Mouse (Mus musculus) E14TG2a.4 (cell line): ENCODE results near the gene Axl.
A peak's percentile ranks its signal among the peaks of the same experiment; 100 is the strongest.

ENCODE experiments used
- H3K27me3 ChIP-seq: 2 replicates; pipeline ENCODE4 v1.6.1; 2014; ENCODE audit warnings: low read length, control low read depth; ENCODE audit not compliant: insufficient read depth
- H3K36me3 ChIP-seq: 2 replicates; pipeline ENCODE4 v1.6.1; 2014; ENCODE audit warnings: low read length, control low read depth; ENCODE audit not compliant: insufficient read depth
- H3K4me1 ChIP-seq: replicated peaks from 2 replicates; pipeline ENCODE4 v1.6.1; 2014; ENCODE audit warnings: low read depth, low read length, control low read depth
- H3K4me3 ChIP-seq: replicated peaks from 2 replicates; pipeline ENCODE4 v1.5.1; 2014; ENCODE audit warnings: mild to moderate bottlenecking, low read length
- H3K9me3 ChIP-seq: 2 replicates; pipeline ENCODE4 v1.6.1; 2014; ENCODE audit warnings: low read length, control low read depth
- CTCF ChIP-seq: conservative IDR thresholded peaks from 2 replicates; pipeline ENCODE4 v1.5.1; 2014; ENCODE audit warnings: low read length
- NANOG ChIP-seq: IDR thresholded peaks from 2 replicates; pipeline ENCODE4 v1.6.1; 2014; ENCODE audit warnings: borderline replicate concordance, low read length, mixed read lengths
- POU5F1 ChIP-seq: IDR thresholded peaks from 2 replicates; pipeline ENCODE4 v1.6.1; 2014; ENCODE audit warnings: low read length, borderline replicate concordance

Axl gene

DNA sequence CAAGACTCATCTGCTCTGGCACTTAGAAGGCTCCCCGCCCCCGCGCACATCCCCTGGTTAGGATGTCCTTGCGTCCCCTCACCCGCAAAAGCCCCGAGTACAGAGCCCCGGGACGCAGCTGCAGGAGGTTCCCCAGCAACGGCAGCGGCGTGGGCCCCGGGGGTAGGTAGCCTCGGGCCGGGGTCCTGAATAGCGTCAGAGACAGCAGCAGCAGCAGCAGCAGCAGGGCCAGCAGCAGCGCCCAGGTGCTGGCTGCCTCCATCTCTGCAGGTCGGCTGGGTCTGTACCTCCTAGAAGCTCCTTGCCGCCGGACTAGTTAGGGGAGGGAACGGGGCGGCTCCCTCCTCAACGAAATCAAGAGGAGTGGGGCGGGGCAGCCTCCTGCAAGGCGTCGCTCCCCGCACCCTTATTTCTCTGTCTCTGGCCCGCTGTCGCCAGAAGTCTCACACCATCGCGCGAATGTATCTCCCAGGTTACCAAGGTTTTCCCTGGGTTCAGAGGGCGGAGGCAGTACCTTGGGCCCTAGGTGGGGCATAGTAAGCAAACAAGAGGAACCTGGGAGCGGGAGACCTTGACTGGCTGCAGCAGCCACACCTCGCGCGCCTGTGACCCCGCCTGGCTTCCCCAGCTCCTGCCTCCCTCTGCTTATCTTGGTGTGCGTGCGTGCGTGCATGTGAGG lies 27.9 kb upstream of the Axl start, which contains the start of gene Cyp2s1:
Gene Cyp2s1, minus strand, starts transcription at position 673 of the 679 bp plus-strand sequence.
- TF ChIP-seq CTCF, result no peak
- TF ChIP-seq POU5F1, result no peak
- no peak for TF ChIP-seq NANOG
- Histone ChIP-seq H3K4me3 (peak within 1 kb of the TSS; percentile 83), H3K27me3 (peaks cover 25% of the 10 kb centered on the region), H3K4me1 (peaks cover 76% of the 10 kb centered on the region), H3K36me3 (no peaks in the 10 kb centered on the region), H3K9me3 (no peaks in the 10 kb centered on the region)

DNA sequence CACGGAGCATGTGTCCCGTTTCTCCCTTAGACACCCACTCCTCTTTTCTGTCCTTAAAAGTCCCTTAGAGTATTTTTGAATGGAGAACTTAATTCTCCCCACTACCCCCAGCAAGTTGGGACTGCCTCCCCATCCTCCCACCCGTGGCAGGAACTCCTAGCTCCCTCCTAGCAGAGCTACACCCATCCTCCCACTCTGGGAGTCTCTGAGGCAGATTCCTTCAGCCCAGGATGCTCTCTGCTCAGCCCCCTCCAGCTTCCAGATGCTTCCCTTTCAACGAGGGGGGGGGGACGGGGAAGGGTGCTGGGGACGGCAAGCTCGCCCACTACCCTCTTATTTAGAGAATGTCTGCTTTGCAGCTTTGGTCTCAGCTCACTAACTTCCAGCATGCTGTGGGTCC lies 27.1 kb upstream of the Axl start:
- Histone ChIP-seq H3K4me1 (peaks cover 79% of the 10 kb centered on the region), H3K36me3 (no peaks in the 10 kb centered on the region), H3K4me3 (peak overlapping the region; percentile 83), H3K27me3 (peaks cover 21% of the 10 kb centered on the region), H3K9me3 (no peaks in the 10 kb centered on the region)
- no peak for TF ChIP-seq CTCF

DNA sequence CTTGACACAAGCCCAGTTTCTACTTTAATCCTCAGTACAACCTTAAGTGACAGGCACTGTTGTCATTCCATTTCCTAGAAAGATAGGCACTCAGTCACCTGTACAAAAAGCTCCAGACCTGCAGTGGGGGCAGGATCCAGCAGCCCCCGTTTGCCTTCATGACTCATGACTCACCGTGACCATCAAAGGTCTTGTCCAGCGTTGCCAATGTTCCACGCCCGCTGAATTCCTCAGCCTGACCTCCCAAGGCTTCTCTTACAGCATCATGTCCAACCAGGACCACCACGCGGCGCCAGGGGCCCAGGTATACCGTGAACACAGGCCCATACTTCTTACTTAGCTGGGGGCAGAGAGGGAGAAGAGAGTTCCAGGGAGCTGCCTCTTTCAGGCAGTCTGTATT lies 26.2 kb upstream of the Axl start:
- peaks cover 18% of the 10 kb centered on the region for H3K27me3 ChIP-seq
- H3K9me3 ChIP-seq, result no peaks in the 10 kb centered on the region
- peaks cover 79% of the 10 kb centered on the region for H3K4me1 ChIP-seq
- TF ChIP-seq CTCF (no peak), NANOG (no peak), POU5F1 (no peak)
- no peak overlapping the region for H3K4me3 ChIP-seq
- no peaks in the 10 kb centered on the region for H3K36me3 ChIP-seq

DNA sequence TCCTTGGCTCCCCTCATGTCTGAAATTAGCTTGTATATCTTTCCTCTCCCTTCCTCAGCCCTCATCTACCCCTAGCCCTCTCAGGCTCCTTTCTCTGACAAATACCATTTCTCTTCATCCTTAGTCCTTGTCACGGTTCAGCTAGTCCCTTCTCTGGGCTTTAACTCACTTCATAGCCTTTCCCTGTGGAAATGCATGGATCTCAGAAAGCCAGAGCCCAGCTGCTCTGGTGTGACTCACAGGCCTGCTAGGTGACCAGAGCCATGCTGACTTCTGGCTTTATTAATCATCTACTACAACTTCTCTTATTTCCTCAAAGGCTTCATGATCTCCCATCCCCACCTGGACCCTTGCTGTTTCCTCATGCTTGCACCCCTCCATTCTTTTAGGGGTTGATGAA lies 23.7 kb upstream of the Axl start:
- no peak overlapping the region for H3K4me3 ChIP-seq
- no peaks in the 10 kb centered on the region for H3K9me3 ChIP-seq
- H3K36me3 ChIP-seq, result peaks cover 21% of the 10 kb centered on the region
- peaks cover 18% of the 10 kb centered on the region for H3K27me3 ChIP-seq
- TF ChIP-seq POU5F1, result no peak
- no peak for TF ChIP-seq NANOG
- no peak for TF ChIP-seq CTCF
- H3K4me1 ChIP-seq, result peaks cover 57% of the 10 kb centered on the region

DNA sequence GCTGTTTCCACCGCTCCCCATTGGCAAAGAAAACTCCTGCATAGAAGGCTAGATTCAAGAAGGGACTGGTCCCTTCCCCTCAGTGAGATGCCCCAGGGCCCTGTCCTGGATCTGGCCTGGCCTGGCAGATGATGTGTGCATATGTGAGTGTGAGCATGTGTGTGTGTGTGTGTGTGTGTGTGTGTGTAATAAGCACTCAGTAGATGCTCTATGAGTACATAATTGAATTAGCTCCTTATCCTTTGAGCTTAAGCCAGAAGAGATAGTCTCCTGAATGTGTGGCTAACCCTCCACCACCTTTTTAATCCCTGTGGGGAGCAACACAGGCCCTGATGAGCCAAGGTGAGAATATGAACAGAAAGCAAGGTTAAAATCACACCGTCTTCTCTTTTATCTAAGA lies 23.2 kb upstream of the Axl start:
- no peak for TF ChIP-seq POU5F1
- no peak for TF ChIP-seq NANOG
- TF ChIP-seq CTCF, result no peak
- peaks cover 52% of the 10 kb centered on the region for H3K4me1 ChIP-seq
- no peak overlapping the region for H3K4me3 ChIP-seq

DNA sequence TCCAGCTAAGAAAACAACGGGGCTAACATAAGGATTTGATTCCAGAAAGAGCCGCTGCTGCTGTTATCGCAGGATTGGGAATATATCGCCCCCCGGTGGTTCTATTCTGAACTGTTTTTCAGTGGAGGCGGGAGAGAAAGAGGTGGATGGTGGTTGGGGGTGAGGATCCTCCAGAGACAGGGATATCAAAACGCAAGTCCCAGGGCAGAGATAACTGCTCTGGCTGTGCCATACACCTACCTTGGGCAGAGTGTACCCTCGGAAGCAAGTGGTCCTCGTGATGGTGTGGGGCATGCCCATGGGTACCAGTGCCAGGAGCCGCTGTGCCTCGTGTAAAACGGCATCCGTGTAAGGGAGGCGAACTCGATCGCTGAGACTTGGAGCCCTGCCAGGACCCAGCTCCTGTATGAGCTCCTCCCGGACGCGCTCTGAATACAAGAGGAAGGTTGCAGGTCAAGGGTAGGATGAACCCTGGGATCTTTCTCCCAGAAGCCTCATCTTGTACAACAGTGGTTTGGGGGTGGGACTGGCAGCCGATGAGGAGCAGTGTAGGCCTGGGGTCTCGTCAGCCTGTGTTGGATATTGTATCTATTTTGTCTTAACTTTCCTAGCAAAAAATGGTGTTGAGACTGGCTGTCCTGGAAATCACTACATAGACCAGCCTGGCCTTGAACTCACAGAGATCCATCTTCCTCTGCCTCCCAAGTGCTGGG lies 17.3 kb upstream of the Axl start:
- H3K36me3 ChIP-seq, result peaks cover 34% of the 10 kb centered on the region
- no peak for TF ChIP-seq POU5F1
- TF ChIP-seq NANOG, result no peak
- TF ChIP-seq CTCF, result peak; percentile 85
- peak overlapping the region; percentile 56 for H3K4me3 ChIP-seq
- peaks cover 36% of the 10 kb centered on the region for H3K4me1 ChIP-seq
- 0 out of 2 replicates have a peak, but pooled peaks cover 4% of the 10 kb centered on the region for H3K27me3 ChIP-seq
- no peaks in the 10 kb centered on the region for H3K9me3 ChIP-seq

More for the DNA sequence above, 23.2 kb upstream of the Axl start:
- H3K27me3 ChIP-seq, result peaks cover 18% of the 10 kb centered on the region
- H3K9me3 ChIP-seq, result no peaks in the 10 kb centered on the region
- peaks cover 26% of the 10 kb centered on the region for H3K36me3 ChIP-seq

DNA sequence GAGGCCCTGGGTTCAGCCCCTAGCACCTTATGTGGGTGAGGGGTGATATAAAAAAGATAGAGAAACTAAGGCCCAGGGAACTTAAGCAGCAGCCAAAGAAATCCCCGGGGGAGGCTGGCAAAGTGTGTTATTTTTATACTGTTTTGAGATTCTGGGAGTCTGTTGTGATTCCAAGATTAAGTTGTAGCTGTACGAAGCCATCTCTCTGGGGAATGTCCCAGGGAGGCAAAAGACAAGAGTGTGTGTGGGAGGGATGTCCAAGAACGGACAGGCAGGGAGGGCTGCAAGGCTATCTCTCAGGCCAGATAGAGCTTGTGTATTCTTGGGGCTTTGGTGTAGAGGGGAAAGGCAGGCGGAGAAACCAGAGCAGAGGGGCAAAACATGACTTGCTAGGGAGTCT lies 16.3 kb upstream of the Axl start:
- no peaks in the 10 kb centered on the region for H3K9me3 ChIP-seq
- peaks cover 36% of the 10 kb centered on the region for H3K4me1 ChIP-seq
- TF ChIP-seq CTCF, result no peak
- TF ChIP-seq POU5F1, result no peak
- no peak for TF ChIP-seq NANOG
- peaks cover 34% of the 10 kb centered on the region for H3K36me3 ChIP-seq
- H3K27me3 ChIP-seq, result 0 out of 2 replicates have a peak, but pooled peaks cover 4% of the 10 kb centered on the region
- no peak overlapping the region for H3K4me3 ChIP-seq

DNA sequence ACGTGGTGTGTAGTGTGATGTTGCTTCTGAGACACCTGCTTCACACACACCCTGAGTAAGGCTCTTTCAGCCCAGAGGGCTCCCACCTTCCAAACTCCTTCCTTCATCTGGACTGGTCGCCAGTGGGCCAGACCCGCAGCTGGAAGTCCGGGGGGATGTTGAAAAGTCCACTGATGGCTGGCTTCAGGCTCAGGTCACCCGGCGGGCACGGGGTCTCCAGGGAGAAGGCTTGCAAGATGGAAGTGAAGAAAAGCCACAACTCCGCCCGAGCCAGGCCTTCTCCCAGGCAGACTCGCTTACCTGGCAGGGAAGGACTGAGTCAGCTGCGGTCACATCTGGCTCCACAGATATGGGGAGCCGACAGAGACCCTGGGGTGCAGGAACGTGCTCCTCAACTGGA lies 15.0 kb upstream of the Axl start:
- Histone ChIP-seq H3K4me3 (peak overlapping the region; percentile 57), H3K36me3 (peaks cover 24% of the 10 kb centered on the region), H3K4me1 (peaks cover 36% of the 10 kb centered on the region), H3K9me3 (no peaks in the 10 kb centered on the region), H3K27me3 (0 out of 2 replicates have a peak, but pooled peaks cover 4% of the 10 kb centered on the region)
- no peak for TF ChIP-seq NANOG
- TF ChIP-seq CTCF, result no peak
- TF ChIP-seq POU5F1, result no peak
